Mouse (Mus musculus): ENCODE results near the gene Cntd1. TPM values are rescaled to one million over a fixed set of nuclear protein-coding genes. Genes with fewer than 3 reads are reported as not detected.
A peak's percentile ranks its signal among the peaks of the same experiment; 100 is the strongest.

Gene Cntd1
- 0.75 and 0.79 TPM in 2 replicates for polyA plus RNA-seq (2012; ENCODE audit: insufficient read depth, insufficient read length, missing spikeins)

DNA sequence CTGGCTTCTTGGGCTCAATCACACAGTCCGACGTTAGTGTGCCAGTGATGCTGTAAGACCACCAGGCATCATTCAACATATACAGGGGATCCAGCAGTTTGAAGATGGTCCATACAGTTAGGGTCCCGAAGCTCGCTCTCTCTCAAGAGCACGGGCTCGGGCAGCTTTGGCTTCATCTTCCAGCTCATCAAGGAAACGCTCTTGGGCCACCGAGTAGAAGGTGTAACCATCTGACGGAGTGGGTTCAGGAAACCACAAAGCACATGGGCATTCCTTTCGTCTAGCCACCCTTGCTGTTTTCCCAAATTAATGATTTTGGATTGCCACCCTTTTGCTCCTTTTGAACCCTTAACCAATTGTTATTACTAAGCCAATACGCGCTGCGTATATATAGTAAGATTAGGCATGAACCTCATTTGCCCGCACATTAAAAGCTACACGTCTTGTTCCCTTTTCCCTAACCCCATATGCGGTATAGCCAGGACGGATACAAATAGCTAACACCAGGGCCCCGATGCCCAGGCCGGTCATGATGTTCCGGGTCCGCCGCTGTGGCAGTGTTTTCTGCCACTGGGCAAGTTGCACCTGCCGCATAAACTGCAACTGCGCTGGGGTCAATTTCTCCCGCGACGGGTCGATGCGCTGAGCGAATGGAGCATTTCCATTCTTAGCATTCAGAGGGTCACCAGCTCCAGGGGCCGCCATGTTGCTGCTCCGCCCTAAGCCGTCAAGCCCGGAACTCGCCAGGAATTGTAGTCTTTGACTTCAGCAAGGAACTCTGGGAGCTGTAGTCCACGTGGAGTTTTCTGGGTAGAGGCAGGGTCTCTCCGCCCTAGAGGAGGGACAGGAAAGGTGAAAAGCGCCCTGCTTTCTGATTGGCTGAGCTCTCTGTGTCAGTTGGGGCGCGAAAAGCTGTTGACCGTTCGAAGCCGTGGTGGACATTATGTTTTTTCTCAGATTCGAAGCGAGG lies at the start of gene Cntd1, which contains the start of gene Coa3:
Gene Cntd1 (plus strand): TSS at position 790 of the 970 bp plus-strand sequence.
Gene Coa3 (minus strand): TSS at position 892 of the 970 bp plus-strand sequence.
- Histone ChIP-seq H3K27ac (replicated peaks; ENCODE audit: low read depth, low read length) (peak within 1 kb of the TSS; percentile 66), H3K4me1 (ENCODE audit: control insufficient read depth, insufficient read depth, insufficient read length, low read length) (peaks cover 17% of the 10 kb centered on the region), H3K4me3 (ENCODE audit: insufficient read depth, low read depth, low read length) (peak within 1 kb of the TSS; percentile 78)

DNA sequence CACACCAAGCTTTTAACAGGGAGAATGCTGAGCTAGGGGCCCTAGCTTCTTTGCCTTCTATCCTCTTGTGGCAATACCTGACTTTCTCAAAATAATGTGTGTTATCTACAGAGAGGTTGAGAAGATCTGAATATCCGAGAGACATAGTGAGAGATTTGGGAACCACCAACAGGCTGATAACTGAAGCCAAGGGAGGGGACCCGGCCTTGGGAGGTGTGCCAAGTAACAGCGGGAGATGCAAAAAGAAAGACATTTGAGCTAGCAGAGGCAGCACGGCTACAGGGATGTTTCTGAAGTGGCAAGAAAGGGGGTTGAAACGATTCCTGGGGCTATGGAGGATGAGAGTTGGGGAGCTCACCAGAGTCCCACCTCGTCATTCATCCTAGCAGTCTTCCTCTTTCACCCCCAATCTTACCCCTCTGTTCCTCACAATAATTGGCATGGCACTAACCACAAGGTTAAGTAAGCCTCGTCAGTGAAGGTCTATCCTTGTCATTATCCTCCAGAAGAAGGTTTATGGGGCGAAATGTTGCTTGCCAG lies 49.4 kb upstream of the Cntd1 start:
- Histone ChIP-seq H3K4me1 (ENCODE audit: control insufficient read depth, insufficient read depth, insufficient read length, low read length) (peaks cover 11% of the 10 kb centered on the region), H3K27ac (replicated peaks; ENCODE audit: low read depth, low read length) (peak overlapping the region; percentile 99), H3K4me3 (ENCODE audit: insufficient read depth, low read depth, low read length) (0 out of 2 replicates have a peak overlapping the region, but pooled peaks have one; percentile 15)

DNA sequence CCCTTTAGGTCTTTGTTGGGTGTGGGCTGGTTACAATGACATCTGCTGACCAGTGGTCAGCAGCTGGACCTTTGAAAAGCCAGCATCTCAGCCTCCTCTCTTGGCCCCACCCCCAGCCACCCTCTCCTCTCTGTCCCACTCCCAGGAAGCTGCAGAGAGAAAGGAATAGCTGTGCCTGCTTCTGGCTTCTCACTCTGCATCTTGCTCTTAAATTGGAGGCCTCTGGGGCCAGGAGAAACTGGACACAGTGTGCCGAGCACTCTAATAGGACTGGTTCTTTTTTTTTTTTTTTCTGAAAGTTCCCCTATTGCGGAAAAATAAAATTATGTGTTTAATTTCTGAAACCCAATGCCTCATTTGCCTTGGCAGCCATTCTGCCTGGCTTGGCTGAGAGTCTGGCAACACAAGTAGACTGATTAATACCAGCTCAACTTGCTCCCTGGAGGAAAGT lies 48.7 kb upstream of the Cntd1 start:
- Histone ChIP-seq H3K4me3 (ENCODE audit: insufficient read depth, low read depth, low read length) (peak overlapping the region; percentile 53; the same call in 1 of the 2 replicates), H3K27ac (replicated peaks; ENCODE audit: low read depth, low read length) (peak overlapping the region; percentile 99), H3K4me1 (ENCODE audit: control insufficient read depth, insufficient read depth, insufficient read length, low read length) (peaks cover 11% of the 10 kb centered on the region)

DNA sequence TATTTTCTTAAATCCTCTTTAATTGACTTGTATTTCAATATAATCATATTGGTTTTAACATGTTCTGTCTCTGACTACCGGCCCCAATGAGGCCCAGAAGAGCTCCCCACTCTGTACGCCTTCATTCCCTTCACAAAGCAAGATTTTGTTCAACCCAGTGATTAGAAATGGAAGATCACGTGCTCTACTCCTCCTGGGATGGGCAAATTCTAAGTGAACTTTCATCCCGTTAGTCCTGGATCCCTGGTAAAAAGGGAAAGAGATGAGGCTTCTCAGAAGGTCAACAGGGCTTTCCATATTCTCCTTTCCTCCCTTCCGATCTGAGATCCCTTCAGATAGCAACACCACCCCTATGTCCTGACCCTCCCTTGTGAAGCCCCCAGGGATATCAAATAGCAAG lies 48.3 kb upstream of the Cntd1 start:
- Histone ChIP-seq H3K27ac (replicated peaks; ENCODE audit: low read depth, low read length) (peak overlapping the region; percentile 99), H3K4me3 (ENCODE audit: insufficient read depth, low read depth, low read length) (peak overlapping the region; percentile 53), H3K4me1 (ENCODE audit: control insufficient read depth, insufficient read depth, insufficient read length, low read length) (peaks cover 11% of the 10 kb centered on the region)

DNA sequence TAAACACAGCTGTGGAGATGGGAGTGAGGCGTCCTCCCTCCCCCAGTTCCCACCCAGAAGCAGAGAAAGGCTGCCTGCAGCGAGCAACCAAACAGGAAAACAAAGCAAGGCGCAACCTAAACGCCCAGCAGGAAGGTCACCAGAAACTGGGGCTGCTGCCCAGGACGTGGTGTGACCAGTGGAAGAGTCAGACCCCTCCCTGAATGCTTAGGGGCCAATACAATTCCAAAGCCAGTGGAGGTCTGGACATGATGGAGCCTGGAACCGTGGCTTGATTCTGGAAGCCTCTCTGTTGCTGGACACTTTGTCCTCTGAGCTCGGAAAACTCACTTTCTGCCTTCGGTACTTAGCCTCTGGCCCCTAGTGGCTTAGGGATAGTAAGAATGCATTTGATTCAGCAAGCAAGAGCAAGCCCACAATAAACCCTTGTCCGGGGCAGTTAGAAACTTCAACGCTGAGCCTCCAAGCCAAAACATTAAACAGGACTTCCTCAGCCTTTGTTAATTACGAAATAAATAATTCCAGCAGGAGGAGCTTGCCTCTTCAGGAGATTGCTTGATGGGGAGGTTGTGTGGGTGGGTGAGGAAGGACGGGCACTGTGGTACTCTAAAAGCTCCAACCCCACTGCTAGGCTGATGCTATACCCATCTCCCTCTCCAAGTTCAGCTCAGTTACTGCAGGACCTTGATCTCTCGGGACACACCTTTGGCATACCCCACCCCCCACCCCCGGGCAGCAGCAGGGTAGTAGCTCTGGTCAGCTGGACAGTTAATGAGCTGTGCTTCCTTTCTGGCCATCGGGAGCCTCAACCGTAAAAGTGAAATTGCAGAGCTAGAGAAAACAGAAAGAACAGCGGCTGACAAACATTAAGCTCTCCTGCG lies 47.6 kb upstream of the Cntd1 start:
- H3K4me3 ChIP-seq (ENCODE audit: insufficient read depth, low read depth, low read length): peak overlapping the region; percentile 53
- H3K27ac ChIP-seq (replicated peaks; ENCODE audit: low read depth, low read length): peak overlapping the region; percentile 99
- H3K4me1 ChIP-seq (ENCODE audit: control insufficient read depth, insufficient read depth, insufficient read length, low read length): peaks cover 11% of the 10 kb centered on the region

DNA sequence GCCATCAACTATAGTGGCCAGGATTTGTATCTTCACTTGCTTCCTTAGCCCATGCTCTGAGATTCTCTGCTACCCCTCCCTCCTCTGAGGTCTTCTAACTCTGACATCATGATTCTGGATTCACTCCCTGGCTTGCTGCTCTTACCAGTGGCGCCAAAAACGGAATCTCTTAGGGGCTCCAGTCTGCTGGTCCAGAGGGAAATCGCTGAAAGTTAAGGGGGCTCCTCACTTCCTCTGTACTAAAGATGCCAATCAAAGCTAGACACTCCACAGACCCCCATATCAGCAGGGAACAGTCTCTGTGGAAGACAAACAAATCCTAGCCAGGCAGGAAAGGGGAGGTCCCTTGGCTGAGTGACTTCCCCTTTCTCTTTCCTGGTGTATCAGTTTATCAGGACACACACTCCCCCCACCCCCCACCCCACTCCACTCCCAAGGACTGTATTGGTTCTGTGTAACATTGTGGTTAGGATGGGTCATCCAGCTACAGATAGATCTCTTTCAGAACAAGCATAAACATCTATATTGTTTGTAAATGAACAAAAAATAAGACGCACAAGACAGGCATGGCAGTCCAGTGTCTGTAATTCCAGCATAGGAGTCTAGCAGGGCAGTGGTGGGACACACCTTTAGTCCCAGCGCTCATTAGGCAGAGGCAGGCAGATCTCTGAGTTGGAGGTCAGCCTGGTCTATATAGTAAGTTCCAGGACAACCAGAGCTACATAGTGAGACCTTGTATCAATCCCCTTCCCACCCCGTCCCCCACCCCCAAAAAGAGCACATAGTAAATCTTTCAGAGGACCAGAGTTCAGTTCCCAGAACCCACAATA lies 46.6 kb upstream of the Cntd1 start:
- Histone ChIP-seq H3K4me3 (ENCODE audit: insufficient read depth, low read depth, low read length) (peak overlapping the region; percentile 53), H3K4me1 (ENCODE audit: control insufficient read depth, insufficient read depth, insufficient read length, low read length) (peaks cover 11% of the 10 kb centered on the region), H3K27ac (replicated peaks; ENCODE audit: low read depth, low read length) (peak overlapping the region; percentile 99)

DNA sequence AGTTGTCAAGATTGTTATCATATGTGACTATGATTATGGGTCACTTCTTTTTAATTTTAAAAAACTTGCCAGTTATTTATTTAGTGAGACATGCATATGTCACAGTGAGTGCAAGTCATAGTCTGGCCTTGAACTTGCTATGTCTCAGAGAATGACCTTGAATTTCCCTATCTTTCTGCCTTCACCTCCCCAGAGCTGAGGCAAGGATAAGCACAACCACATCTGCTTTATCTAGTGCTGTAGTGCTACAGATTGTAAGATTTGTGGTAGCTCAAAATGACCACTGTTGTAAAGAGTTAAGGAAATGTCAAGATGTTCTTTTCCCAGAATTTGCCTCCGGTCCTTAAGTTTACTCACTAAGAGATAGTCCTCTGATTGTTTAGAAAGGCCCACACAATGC lies 45.6 kb upstream of the Cntd1 start:
- peaks cover 11% of the 10 kb centered on the region for H3K4me1 ChIP-seq (ENCODE audit: control insufficient read depth, insufficient read depth, insufficient read length, low read length)
- no peak overlapping the region for H3K27ac ChIP-seq (replicated peaks; ENCODE audit: low read depth, low read length)
- no peak overlapping the region for H3K4me3 ChIP-seq (ENCODE audit: insufficient read depth, low read depth, low read length)

DNA sequence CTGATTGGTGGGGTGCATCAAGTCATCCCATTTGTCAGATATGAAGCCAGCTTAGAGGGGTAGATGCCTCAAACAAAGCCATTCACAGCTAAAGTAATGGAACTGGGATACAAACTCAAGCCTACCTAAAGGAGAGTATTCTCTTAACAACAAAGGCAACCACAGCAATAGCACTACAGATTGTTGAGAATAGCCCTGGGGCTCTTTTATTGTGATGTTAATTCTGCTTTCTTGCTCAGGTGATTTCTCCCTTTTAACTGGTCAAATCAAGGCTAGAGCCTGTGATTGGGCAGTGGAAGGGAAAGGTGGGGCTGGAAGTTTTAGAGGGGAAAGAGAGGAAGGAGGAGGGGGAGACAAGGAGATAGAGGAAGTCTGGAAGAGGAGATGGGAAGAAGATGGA lies 44.7 kb upstream of the Cntd1 start:
- Histone ChIP-seq H3K4me1 (ENCODE audit: control insufficient read depth, insufficient read depth, insufficient read length, low read length) (peaks cover 10% of the 10 kb centered on the region), H3K27ac (replicated peaks; ENCODE audit: low read depth, low read length) (no peak overlapping the region), H3K4me3 (ENCODE audit: insufficient read depth, low read depth, low read length) (no peak overlapping the region)

DNA sequence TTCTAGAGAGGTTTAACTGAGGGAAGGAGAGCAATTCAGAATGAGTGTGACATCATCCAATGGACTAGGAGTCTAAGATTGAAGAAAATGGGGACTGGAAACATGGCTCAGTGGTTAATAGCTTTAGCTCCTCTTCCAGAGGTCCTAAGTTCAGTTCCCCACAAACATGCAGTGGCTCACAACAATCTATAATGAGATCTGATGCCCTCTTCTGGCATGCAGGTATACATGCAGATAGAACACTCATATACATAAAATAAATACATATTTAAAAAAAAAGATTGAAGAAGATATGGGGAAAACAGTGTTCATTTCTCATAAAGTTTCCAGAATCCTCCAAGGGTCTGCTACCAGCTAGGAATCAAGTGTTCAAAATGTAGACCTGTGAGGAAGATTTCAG lies 43.4 kb upstream of the Cntd1 start:
- Histone ChIP-seq H3K4me3 (ENCODE audit: insufficient read depth, low read depth, low read length) (no peak overlapping the region), H3K27ac (replicated peaks; ENCODE audit: low read depth, low read length) (no peak overlapping the region), H3K4me1 (ENCODE audit: control insufficient read depth, insufficient read depth, insufficient read length, low read length) (no peaks in the 10 kb centered on the region; the same call in 1 of the 2 replicates)

DNA sequence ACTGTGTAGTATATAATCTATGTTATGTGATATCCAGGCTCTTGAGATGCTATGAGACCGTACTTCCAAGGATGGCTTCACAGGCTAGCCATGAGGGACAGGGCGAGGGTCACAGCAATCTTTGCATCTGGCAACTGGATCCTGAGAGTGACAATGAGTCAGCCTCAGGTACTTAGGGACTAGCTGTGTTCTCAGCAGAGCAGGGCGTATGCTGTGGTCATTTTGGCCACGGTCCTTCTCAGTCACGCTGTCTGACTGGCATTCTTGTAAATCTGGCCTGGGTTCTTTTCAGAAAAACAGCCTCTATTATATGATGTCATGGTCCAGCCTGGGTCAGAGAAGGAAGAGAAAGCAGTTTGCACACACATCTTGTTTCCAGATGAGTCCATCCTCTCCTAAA lies 42.0 kb upstream of the Cntd1 start:
- Histone ChIP-seq H3K27ac (replicated peaks; ENCODE audit: low read depth, low read length) (no peak overlapping the region), H3K4me1 (ENCODE audit: control insufficient read depth, insufficient read depth, insufficient read length, low read length) (no peaks in the 10 kb centered on the region; the same call in 1 of the 2 replicates), H3K4me3 (ENCODE audit: insufficient read depth, low read depth, low read length) (no peak overlapping the region)

DNA sequence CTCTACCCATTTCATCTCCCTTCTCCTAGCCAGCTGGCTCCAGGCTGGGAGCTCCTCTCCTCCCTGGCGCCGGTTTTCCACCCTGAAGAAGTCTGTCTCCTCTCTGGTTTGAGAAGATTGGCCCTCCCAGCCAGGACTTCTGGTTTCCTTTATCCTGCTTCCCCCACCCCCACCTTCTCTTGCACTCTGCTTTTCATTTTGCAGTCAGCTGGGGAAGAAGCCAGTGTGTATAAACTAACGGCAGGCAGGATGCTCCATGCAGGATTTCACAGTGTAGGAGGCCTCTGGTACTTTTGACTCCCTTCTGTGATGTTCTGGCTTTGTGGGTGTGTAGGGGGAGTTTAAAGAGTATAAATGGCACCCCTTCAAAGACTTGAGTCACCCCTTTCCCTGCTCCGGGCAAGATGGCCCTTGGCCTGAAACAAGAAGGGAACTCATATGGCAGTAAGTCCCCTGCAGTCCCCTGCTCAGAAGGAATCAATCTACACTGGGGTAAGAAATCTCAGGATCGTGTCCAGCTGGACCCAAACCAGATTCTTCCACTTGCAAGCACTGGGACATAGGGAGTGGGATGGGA lies 40.7 kb upstream of the Cntd1 start:
- Histone ChIP-seq H3K27ac (replicated peaks; ENCODE audit: low read depth, low read length) (peak overlapping the region; percentile 8; the same call in 1 of the 2 replicates), H3K4me3 (ENCODE audit: insufficient read depth, low read depth, low read length) (no peak overlapping the region), H3K4me1 (ENCODE audit: control insufficient read depth, insufficient read depth, insufficient read length, low read length) (no peaks in the 10 kb centered on the region)

DNA sequence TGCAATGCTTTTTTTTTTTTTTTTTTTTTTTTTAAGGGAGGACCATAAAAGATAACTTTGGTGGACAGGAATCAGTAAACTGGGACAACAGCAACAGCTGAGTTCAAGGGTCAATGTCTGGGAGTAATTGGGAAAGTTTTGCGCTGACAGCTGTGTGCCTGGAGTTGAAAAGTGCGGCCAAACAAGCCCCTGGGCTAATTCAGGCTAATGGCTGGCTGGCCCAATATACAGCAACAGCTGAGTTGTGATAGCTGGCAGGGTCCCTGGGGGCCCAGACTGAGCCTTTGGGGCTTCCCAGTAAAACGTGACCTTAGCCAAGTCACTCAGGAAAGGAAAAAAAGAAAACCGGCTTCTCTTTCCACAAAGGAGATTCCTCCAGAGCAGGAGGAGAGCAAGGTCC lies 33.7 kb upstream of the Cntd1 start:
- Histone ChIP-seq H3K4me3 (ENCODE audit: insufficient read depth, low read depth, low read length) (peak overlapping the region; percentile 97; the same call in 1 of the 2 replicates), H3K4me1 (ENCODE audit: control insufficient read depth, insufficient read depth, insufficient read length, low read length) (peaks cover 10% of the 10 kb centered on the region), H3K27ac (replicated peaks; ENCODE audit: low read depth, low read length) (peak overlapping the region; percentile 95)

DNA sequence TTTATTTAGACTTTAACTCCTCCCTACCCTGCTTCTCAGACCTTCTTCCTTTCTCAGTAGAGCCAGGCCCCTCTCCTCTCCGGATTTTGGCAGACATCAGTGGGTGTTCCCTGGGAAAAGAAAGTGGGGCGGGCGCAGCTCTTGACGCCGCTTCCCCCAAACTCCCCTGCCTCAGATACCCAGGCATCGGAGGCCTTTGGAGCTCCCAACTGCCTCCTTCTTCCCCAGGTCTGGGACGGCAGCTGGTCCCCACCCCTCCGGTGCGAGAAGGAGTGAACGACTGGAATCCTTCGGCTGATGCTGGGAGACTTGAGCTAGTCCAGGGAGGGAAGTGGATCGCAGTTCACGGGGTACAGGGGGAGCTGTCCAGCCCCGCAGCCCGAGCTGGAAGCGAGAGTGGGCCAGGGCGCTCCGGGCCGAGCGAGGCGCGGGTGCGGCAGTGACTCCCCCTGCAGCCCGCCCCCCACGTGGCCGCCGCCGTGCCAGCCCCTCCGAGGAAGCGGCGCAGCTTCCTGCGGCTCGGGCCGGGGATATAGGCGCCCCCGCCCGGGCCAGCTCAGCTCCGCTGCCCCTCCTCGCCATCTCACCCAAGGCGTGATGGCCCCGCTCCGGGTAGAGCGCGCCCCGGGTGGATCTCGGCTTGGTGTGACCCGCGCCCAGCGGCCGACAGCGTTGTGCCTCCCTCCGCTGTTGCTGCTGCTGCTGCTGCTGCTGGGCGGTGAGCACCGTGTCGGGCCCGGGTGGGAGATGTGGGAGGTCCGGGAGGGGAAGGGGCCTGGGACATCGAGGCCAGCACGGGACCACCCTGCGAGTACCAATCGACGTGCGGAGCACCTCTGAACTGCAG lies 32.7 kb upstream of the Cntd1 start, which contains the start of gene Ramp2:
Gene Ramp2 (plus strand): TSS at position 174 of the 847 bp plus-strand sequence.
- H3K4me1 ChIP-seq (ENCODE audit: control insufficient read depth, insufficient read depth, insufficient read length, low read length): peaks cover 10% of the 10 kb centered on the region
- peak within 1 kb of the TSS; percentile 95 for H3K27ac ChIP-seq (replicated peaks; ENCODE audit: low read depth, low read length)
- peak within 1 kb of the TSS; percentile 97 for H3K4me3 ChIP-seq (ENCODE audit: insufficient read depth, low read depth, low read length)

All from brown adipose tissue, adult 24 weeks (tissue).